Mouse (Mus musculus): Measurements from ENCODE around the gene Sgo1. TPM values are rescaled to one million over a fixed set of nuclear protein-coding genes. Genes with fewer than 3 reads are reported as not detected.

Gene Sgo1
- polyA plus RNA-seq (2015; fragmentation: Nextera tagmentation; extraction: Ambion mirVana) = 7.4 and 8.3 TPM in 2 replicates

DNA sequence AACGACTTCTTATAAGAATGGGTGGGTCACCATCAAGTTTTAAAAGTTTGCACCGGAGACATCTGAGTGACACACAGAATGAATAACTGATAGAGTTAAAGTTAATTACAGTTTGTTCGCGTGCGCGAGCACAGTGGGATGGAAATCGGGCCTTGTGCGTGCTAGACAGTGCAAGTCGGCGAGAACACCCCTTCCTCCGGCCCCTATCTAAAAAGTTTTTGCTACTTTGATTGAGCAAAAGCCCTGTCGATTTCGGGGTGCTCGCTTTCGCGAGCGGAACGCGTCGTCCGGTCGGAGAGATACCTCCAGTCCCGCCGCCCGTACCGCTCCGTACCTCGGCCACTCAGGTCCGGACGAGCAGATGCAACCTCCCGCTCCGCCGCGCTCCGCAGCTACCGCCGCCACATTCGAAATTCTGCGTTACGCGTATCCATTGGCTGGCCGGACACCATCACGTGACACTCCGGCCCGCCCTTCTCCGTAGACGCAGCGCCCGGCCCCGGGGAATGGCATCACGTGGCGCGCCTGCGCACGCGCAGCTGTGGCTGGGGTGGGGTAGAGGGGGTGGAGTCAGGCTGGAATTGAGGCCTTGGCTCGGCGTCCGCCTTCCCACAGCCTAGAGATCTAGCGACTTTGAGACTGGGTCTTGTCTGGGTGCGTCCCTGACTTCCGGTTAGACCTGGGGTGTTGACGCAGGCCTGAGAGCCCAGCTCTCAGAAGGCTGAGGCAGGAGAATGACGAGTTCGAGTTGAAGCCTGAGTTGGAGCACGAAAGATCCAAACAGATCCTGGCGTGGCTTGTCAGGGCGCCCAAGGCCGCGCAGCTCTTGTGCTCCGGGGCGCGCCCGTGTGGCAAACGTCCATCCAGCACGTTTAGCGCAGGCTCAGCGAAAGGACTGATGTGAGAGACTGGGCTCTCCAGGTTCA is at the start of gene Sgo1:
TSS of gene Sgo1 (minus strand) at position 457 of the 926 bp plus-strand sequence.

Other genes with a start within 250 kb of the Sgo1 start
- 0.37 and 0.43 TPM in 2 replicates for gene Efhb, start 226.0 kb downstream of the Sgo1 start, polyA plus RNA-seq (2015; fragmentation: Nextera tagmentation; extraction: Ambion mirVana)
- 54.3 and 61.8 TPM in 2 replicates for gene Rab5a, start 210.1 kb downstream of the Sgo1 start, polyA plus RNA-seq (2015; fragmentation: Nextera tagmentation; extraction: Ambion mirVana)
- gene Pp2d1, start 149.9 kb downstream of the Sgo1 start, polyA plus RNA-seq (2015; fragmentation: Nextera tagmentation; extraction: Ambion mirVana) = 0.07 and 0.10 TPM in 2 replicates
- 5.8 and 6.0 TPM in 2 replicates for gene Kat2b, start 122.5 kb downstream of the Sgo1 start, polyA plus RNA-seq (2015; fragmentation: Nextera tagmentation; extraction: Ambion mirVana)
- not detected in 2 replicates for gene Sult1c2, start 157.0 kb upstream of the Sgo1 start, polyA plus RNA-seq (2015; fragmentation: Nextera tagmentation; extraction: Ambion mirVana)